Mouse (Mus musculus): ENCODE measurements around the gene Epn1. TPM values are rescaled to one million over a fixed set of nuclear protein-coding genes. Genes with fewer than 3 reads are reported as not detected.

Epn1 gene
- polyA plus RNA-seq, 1 experiment, result 151 TPM

- WGBS, result 84% methylated on average over 2 of the region's 2 CpGs
- no peak for DNase-seq
- Histone ChIP-seq H3K4me3 (replicated peaks; ENCODE audit: extremely low read depth, low read depth, low read length) (no peak overlapping the region), H3K4me1 (ENCODE audit: control insufficient read depth, insufficient read depth, low read length) (no peaks in the 10 kb centered on the region)
- no peak for TF ChIP-seq CTCF (IDR thresholded peaks at IDR 0.05; ENCODE audit: insufficient read depth, low read length)
- no peak for TF ChIP-seq POLR2A (IDR thresholded peaks at IDR 0.05; ENCODE audit: borderline replicate concordance, extremely low read depth, low read depth, low read length)
Observed at GRCm38 (mm10) chr7:5102564-5102963, 22.5 kb downstream of the Epn1 start.

- Histone ChIP-seq H3K4me3 (replicated peaks; ENCODE audit: extremely low read depth, low read depth, low read length) (no peak overlapping the region), H3K4me1 (ENCODE audit: control insufficient read depth, insufficient read depth, low read length) (no peaks in the 10 kb centered on the region)
- TF ChIP-seq CTCF (IDR thresholded peaks at IDR 0.05; ENCODE audit: insufficient read depth, low read length) (no peak), POLR2A (IDR thresholded peaks at IDR 0.05; ENCODE audit: borderline replicate concordance, extremely low read depth, low read depth, low read length) (no peak)
- no peak for DNase-seq
- 60% methylated on average over 4 of the region's 4 CpGs for WGBS
Observed at GRCm38 (mm10) chr7:5108272-5108671, 28.2 kb downstream of the Epn1 start.

GRCm38 (mm10) chr7:5109301-5109700 lies 29.3 kb downstream of the Epn1 start:
- DNase-seq, result no peak
- WGBS, result 84% methylated on average over 8 of the region's 8 CpGs
- H3K4me1 ChIP-seq (ENCODE audit: control insufficient read depth, insufficient read depth, low read length), result no peaks in the 10 kb centered on the region
- TF ChIP-seq POLR2A (IDR thresholded peaks at IDR 0.05; ENCODE audit: borderline replicate concordance, extremely low read depth, low read depth, low read length) (no peak), CTCF (IDR thresholded peaks at IDR 0.05; ENCODE audit: insufficient read depth, low read length) (no peak)
- no peak overlapping the region for H3K4me3 ChIP-seq (replicated peaks; ENCODE audit: extremely low read depth, low read depth, low read length)

- Histone ChIP-seq H3K4me3 (replicated peaks; ENCODE audit: extremely low read depth, low read depth, low read length) (no peak overlapping the region), H3K4me1 (ENCODE audit: control insufficient read depth, insufficient read depth, low read length) (no peaks in the 10 kb centered on the region)
- TF ChIP-seq POLR2A (IDR thresholded peaks at IDR 0.05; ENCODE audit: borderline replicate concordance, extremely low read depth, low read depth, low read length) (no peak), CTCF (IDR thresholded peaks at IDR 0.05; ENCODE audit: insufficient read depth, low read length) (no peak)
- DNase-seq, result no peak
- WGBS, result 18% methylated on average over 3 of the region's 3 CpGs
Observed at GRCm38 (mm10) chr7:5112701-5113100, 32.7 kb downstream of the Epn1 start.

- WGBS, result 88% methylated on average over 3 of the region's 3 CpGs
- no peak for DNase-seq
- TF ChIP-seq POLR2A (IDR thresholded peaks at IDR 0.05; ENCODE audit: borderline replicate concordance, extremely low read depth, low read depth, low read length), result no peak
- Histone ChIP-seq H3K4me3 (replicated peaks; ENCODE audit: extremely low read depth, low read depth, low read length) (no peak within 1 kb of the TSS), H3K4me1 (ENCODE audit: control insufficient read depth, insufficient read depth, low read length) (no peaks in the 10 kb centered on the region)
Observed at GRCm38 (mm10) chr7:5116850-5117249, 36.8 kb downstream of the Epn1 start, which contains the start of gene Rfpl4. TSS of gene Rfpl4 (minus strand) at chr7:5116950.

GRCm38 (mm10) chr7:5125078-5125477 lies 45.0 kb downstream of the Epn1 start:
- TF ChIP-seq POLR2A (IDR thresholded peaks at IDR 0.05; ENCODE audit: borderline replicate concordance, extremely low read depth, low read depth, low read length) (no peak), CTCF (IDR thresholded peaks at IDR 0.05; ENCODE audit: insufficient read depth, low read length) (no peak)
- Histone ChIP-seq H3K4me3 (replicated peaks; ENCODE audit: extremely low read depth, low read depth, low read length) (no peak overlapping the region), H3K4me1 (ENCODE audit: control insufficient read depth, insufficient read depth, low read length) (no peaks in the 10 kb centered on the region)
- DNase-seq, result no peak
- whole genome bisulfite sequencing, result 81% methylated on average over 8 of the region's 8 CpGs

GRCm38 (mm10) chr7:5125549-5126406 lies 45.7 kb downstream of the Epn1 start, which contains the start of gene Rasl2-9:
TSS of gene Rasl2-9 (minus strand) at chr7:5125950.
- peak within 1 kb of the TSS; percentile 48 for H3K4me3 ChIP-seq (replicated peaks; ENCODE audit: extremely low read depth, low read depth, low read length)
- TF ChIP-seq CTCF (IDR thresholded peaks at IDR 0.05; ENCODE audit: insufficient read depth, low read length), result no peak
- no peak for TF ChIP-seq POLR2A (IDR thresholded peaks at IDR 0.05; ENCODE audit: borderline replicate concordance, extremely low read depth, low read depth, low read length)
- WGBS, result 13% methylated on average over 42 of the region's 42 CpGs
- no peaks in the 10 kb centered on the region for H3K4me1 ChIP-seq (ENCODE audit: control insufficient read depth, insufficient read depth, low read length)
- peak; percentile 71 for DNase-seq

Other genes with a start within 250 kb of the Epn1 start
- gene Shisa7, start 235.5 kb upstream of the Epn1 start, polyA plus RNA-seq (2012; rRNA removed), result 2.5 and 3.4 TPM in 2 replicates
- 14.1 and 22.3 TPM in 2 replicates for gene Isoc2b, start 210.0 kb upstream of the Epn1 start, polyA plus RNA-seq (2012; rRNA removed)
- 13.4 and 15.0 TPM in 2 replicates for gene Isoc2a, start 203.1 kb upstream of the Epn1 start, polyA plus RNA-seq (2012; rRNA removed)
- 0.15 and 0.20 TPM in 2 replicates for gene Gm36210, start 173.7 kb upstream of the Epn1 start, polyA plus RNA-seq (2012; rRNA removed)
- 20.6 and 24.7 TPM in 2 replicates for gene Zfp628, start 165.0 kb upstream of the Epn1 start, polyA plus RNA-seq (2012; rRNA removed)
- 7.1 and 7.6 TPM in 2 replicates for gene Nat14, start 158.2 kb upstream of the Epn1 start, polyA plus RNA-seq (2012; rRNA removed)
- 7.5 and 8.0 TPM in 2 replicates for gene Ssc5d, start 154.4 kb upstream of the Epn1 start, polyA plus RNA-seq (2012; rRNA removed)
- gene Sbk2, start 115.8 kb upstream of the Epn1 start, polyA plus RNA-seq (2012; rRNA removed), result 5.6 and 24.2 TPM in 2 replicates
- 6.5 and 9.0 TPM in 2 replicates for gene Sbk3, start 109.1 kb upstream of the Epn1 start, polyA plus RNA-seq (2012; rRNA removed)
- gene Zfp579, start 84.1 kb upstream of the Epn1 start, polyA plus RNA-seq (2012; rRNA removed), result 84.1 and 90.7 TPM in 2 replicates
- gene Zfp524, start 65.8 kb upstream of the Epn1 start, polyA plus RNA-seq (2012; rRNA removed), result 37.0 and 43.5 TPM in 2 replicates
- 32.2 and 33.9 TPM in 2 replicates for gene Fiz1, start 65.5 kb upstream of the Epn1 start, polyA plus RNA-seq (2012; rRNA removed)
- not detected in 2 replicates for gene Gm44973, start 64.7 kb upstream of the Epn1 start, polyA plus RNA-seq (2012; rRNA removed)
- gene Zfp865, start 59.9 kb upstream of the Epn1 start, polyA plus RNA-seq (2012; rRNA removed), result 43.2 and 47.9 TPM in 2 replicates
- gene Ccdc106, start 59.7 kb upstream of the Epn1 start, polyA plus RNA-seq (2012; rRNA removed), result 0.90 and 0.97 TPM in 2 replicates
- not detected in 2 replicates for gene 4632433K11Rik, start 46.1 kb upstream of the Epn1 start, polyA plus RNA-seq (2012; rRNA removed)
- 5.2 and 6.9 TPM in 2 replicates for gene Zfp784, start 41.8 kb upstream of the Epn1 start, polyA plus RNA-seq (2012; rRNA removed)
- 36.0 and 37.9 TPM in 2 replicates for gene Zfp580, start 28.7 kb upstream of the Epn1 start, polyA plus RNA-seq (2012; rRNA removed)
- gene U2af2, start 18.1 kb upstream of the Epn1 start, polyA plus RNA-seq (2012; rRNA removed), result 145 and 189 TPM in 2 replicates
- not detected in 2 replicates for gene Rfpl4, start 36.7 kb downstream of the Epn1 start, polyA plus RNA-seq (2012; rRNA removed)
- gene Rasl2-9, start 45.7 kb downstream of the Epn1 start, polyA plus RNA-seq (2012; rRNA removed), result 0.24 TPM in 1 of 2 replicates, not detected in the other
- gene Vmn1r55, start 69.4 kb downstream of the Epn1 start, polyA plus RNA-seq (2012; rRNA removed), result not detected in 2 replicates
- gene Vmn1r56, start 116.5 kb downstream of the Epn1 start, polyA plus RNA-seq (2012; rRNA removed), result not detected in 2 replicates
- gene Vmn1r57, start 138.3 kb downstream of the Epn1 start, polyA plus RNA-seq (2012; rRNA removed), result not detected in 2 replicates

Measured in lung, adult 2 months (tissue).